Mouse (Mus musculus) neutrophil, adult 83 days (primary cell): ENCODE measurements around the gene Sox4. TPM values are rescaled to one million over a fixed set of nuclear protein-coding genes. Genes with fewer than 3 reads are reported as not detected.

Source experiments
- total RNA-seq, 2 experiments: library from RNA; stranded (reverse); gene quantifications; one replicate each; pipeline ENCODE4 v1.2.4; 2023

Gene Sox4
- total RNA-seq = 1 to 10 TPM; 2.6 to 3.7 TPM

DNA sequence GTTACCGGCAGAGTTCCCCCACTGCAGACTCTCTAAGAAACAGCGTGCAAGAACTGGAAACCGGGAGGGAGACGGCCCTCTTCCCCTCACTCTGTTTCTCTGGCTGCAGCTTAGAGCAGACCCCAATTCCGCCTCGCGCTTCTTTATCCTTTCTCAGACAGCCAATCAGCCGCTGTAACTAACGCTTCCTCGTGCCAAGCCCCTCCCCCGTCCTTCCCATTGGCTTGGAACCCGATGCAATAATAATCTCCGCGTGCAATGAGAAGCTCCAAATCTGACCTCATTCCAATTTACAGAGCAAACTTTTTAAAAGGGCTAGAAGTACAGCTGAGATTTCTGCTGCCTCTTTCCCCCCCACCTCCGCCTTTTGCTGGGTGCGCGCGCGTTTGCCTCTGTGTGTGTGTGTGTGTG is at the start of gene Sox4:
Sox4 (minus strand) TSS at position 133 of the 411 bp plus-strand sequence.

